12 mouse cellular contexts compared by ENCODE assay signal in the genomic region with DNA sequence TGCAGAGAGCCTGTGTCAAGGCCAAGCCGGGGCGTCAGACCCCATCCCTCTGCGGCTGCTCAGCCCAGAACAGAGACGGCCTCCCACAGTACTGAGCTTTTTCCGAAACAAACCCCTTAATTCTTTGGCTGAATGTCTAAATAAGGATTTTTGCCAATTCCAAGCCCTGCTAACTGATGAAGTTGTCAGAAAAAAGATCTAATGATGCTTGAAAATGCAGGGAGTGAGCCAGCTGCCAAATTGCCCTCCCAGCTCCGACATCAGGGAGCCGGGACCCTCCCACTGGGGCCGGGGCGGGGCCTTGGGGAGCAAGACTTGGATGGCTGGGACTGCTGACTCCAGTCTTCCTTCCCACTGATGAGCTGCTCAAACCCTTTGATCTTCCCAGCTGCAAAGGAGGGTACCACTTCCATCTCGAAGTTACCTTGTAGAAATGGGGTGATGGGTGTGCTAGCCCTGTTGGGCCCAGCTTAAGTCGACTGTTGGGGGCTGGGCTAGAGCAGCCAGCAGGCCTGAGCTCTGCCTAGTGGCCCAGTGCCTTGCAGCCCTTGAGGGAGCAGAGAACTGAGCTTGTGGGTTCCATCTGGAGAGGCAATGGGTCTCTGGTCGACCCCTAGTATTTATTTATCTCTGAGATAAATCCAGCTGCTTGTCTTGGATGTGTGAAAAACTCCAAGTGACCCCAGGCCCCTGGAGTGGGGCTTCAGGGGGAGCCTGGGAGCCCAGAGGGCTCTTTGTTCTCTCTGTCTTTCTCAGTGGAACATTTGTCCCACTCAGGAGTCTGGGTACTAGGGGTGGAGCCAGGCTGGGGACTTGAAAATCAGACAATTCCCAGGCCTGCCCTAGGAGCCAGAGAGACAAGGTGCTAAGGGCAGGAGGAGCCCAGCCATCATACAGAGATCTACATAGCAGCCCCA. TPM values are rescaled to one million over a fixed set of nuclear protein-coding genes. Genes with fewer than 3 reads are reported as not detected.
DNase-seq lines count a peak whose midpoint lies in the region; ATAC-seq lines count a peak whose summit lies in the region.
"Had no signal": no experiment of that assay in that cellular context is flagged by ENCODE, and none has a peak within 500 bp of the region (broad histone marks: within the 10 kb centered on the region; RNA-seq: fewer than 3 reads in every experiment).

No protein-coding gene starts in this region.

- peak; percentile 39 for DNase-seq in heart, postnatal 4 days
- DNase-seq in heart, postnatal 25 days (ENCODE audit: low spot score): no peak
- peak; percentile 13 for DNase-seq in R1 (ENCODE audit: low read depth, low spot score)
- peak; percentile 49 for DNase-seq in embryonic facial prominence, embryonic 14.5 days (ENCODE audit: low spot score)
- DNase-seq in thymus, postnatal 0 days (ENCODE audit: low spot score): no peak

- no peak for ATAC-seq in embryonic facial prominence, embryonic 14.5 days (ENCODE audit: low read depth)
- ATAC-seq in limb, embryonic 12.5 days (ENCODE audit: insufficient number of reproducible peaks, insufficient read depth, low FRiP score, low TSS enrichment, low read depth): no peak
- no peak for ATAC-seq in megakaryocyte progenitor cell, adult 5-6 weeks (replicated peaks; ENCODE audit: poor library complexity)
- no peak; the same call in 1 of the 2 replicates for ATAC-seq in midbrain, embryonic 16.5 days

- H3K4me1 ChIP-seq in embryonic facial prominence, embryonic 14.5 days (ENCODE audit: control insufficient read depth, insufficient read depth, low read length): no peaks in the 10 kb centered on the region
- H3K4me1 ChIP-seq in limb, embryonic 12.5 days (replicated peaks): peaks cover 7% of the 10 kb centered on the region; the same call in 1 of the 2 replicates
- no peaks in the 10 kb centered on the region for H3K4me1 ChIP-seq in midbrain, embryonic 16.5 days (ENCODE audit: control insufficient read depth, insufficient read depth, low read length)

- intact Hi-C loops in heart, postnatal 25 days (cut with DNase I): no loop called here

- no peaks in the 10 kb centered on the region for H3K9me3 ChIP-seq in embryonic facial prominence, embryonic 14.5 days (ENCODE audit: control insufficient read depth, low read length)
- no peaks in the 10 kb centered on the region for H3K9me3 ChIP-seq in limb, embryonic 12.5 days
- no peaks in the 10 kb centered on the region for H3K9me3 ChIP-seq in midbrain, embryonic 16.5 days (replicated peaks; ENCODE audit: control insufficient read depth, low read length, poor library complexity, severe bottlenecking)
- H3K9me3 ChIP-seq: embryonic facial prominence, embryonic 12.5 days; G1E had no signal

- no peaks in the 10 kb centered on the region for H3K36me3 ChIP-seq in embryonic facial prominence, embryonic 14.5 days (ENCODE audit: control insufficient read depth, insufficient read depth, low read length)
- H3K36me3 ChIP-seq in limb, embryonic 12.5 days: no peaks in the 10 kb centered on the region
- no peaks in the 10 kb centered on the region for H3K36me3 ChIP-seq in midbrain, embryonic 16.5 days (ENCODE audit: control insufficient read depth, insufficient read depth, low read length)
- H3K36me3 ChIP-seq: embryonic facial prominence, embryonic 12.5 days; G1E had no signal

- H3K4me3 ChIP-seq in embryonic facial prominence, embryonic 14.5 days (ENCODE audit: low read depth, low read length): no peak overlapping the region
- no peak overlapping the region for H3K4me3 ChIP-seq in limb, embryonic 12.5 days (replicated peaks)
- H3K4me3 ChIP-seq in midbrain, embryonic 16.5 days (ENCODE audit: low read depth, low read length): no peak overlapping the region
- H3K4me3 ChIP-seq: embryonic facial prominence, embryonic 12.5 days had no signal

- no peaks in the 10 kb centered on the region for H3K27me3 ChIP-seq in embryonic facial prominence, embryonic 14.5 days (replicated peaks; ENCODE audit: control insufficient read depth, insufficient read depth, low read length)
- peaks cover 9% of the 10 kb centered on the region for H3K27me3 ChIP-seq in limb, embryonic 12.5 days
- H3K27me3 ChIP-seq in midbrain, embryonic 16.5 days (ENCODE audit: control insufficient read depth, insufficient read depth, low read depth, low read length): no peaks in the 10 kb centered on the region

- WGBS in embryonic facial prominence, embryonic 14.5 days: 19% methylated on average over 12 of the region's 12 CpGs
- 19% methylated on average over 12 of the region's 12 CpGs for WGBS in limb, embryonic 12.5 days
- 34% methylated on average over 12 of the region's 12 CpGs for WGBS in midbrain, embryonic 16.5 days

- H3K9ac ChIP-seq in embryonic facial prominence, embryonic 14.5 days (ENCODE audit: low read depth, low read length): no peak overlapping the region
- no peak overlapping the region for H3K9ac ChIP-seq in limb, embryonic 12.5 days (replicated peaks)
- no peak overlapping the region for H3K9ac ChIP-seq in midbrain, embryonic 16.5 days (ENCODE audit: low read depth, low read length)
- H3K9ac ChIP-seq: embryonic facial prominence, embryonic 12.5 days had no signal

- no peak overlapping the region for H3K27ac ChIP-seq in embryonic facial prominence, embryonic 14.5 days (replicated peaks; ENCODE audit: low read depth, low read length)
- H3K27ac ChIP-seq in limb, embryonic 12.5 days: 0 out of 2 replicates have a peak overlapping the region, but pooled peaks have one; percentile 17
- no peak overlapping the region for H3K27ac ChIP-seq in midbrain, embryonic 16.5 days (ENCODE audit: low read length)
- H3K27ac ChIP-seq: embryonic facial prominence, embryonic 12.5 days had no signal

- H3K4me2 ChIP-seq in embryonic facial prominence, embryonic 14.5 days (ENCODE audit: low read depth, low read length): no peak overlapping the region
- H3K4me2 ChIP-seq in limb, embryonic 12.5 days: no peak overlapping the region
- no peak overlapping the region for H3K4me2 ChIP-seq in midbrain, embryonic 16.5 days (ENCODE audit: low read length)
- H3K4me2 ChIP-seq: embryonic facial prominence, embryonic 12.5 days had no signal

RNA-seq across cellular contexts. Expression of a gene that starts 19.5 kb away (rescaled TPM):
- not detected for total RNA-seq in heart, postnatal 4 days (2021)
- total RNA-seq in heart, postnatal 25 days (2021): not detected
- polyA plus RNA-seq in embryonic facial prominence, embryonic 14.5 days (2014; fragmentation: Nextera tagmentation; extraction: Ambion mirVana): not detected in 2 replicates
- polyA plus RNA-seq in limb, embryonic 12.5 days (2016; fragmentation: Nextera tagmentation; extraction: Ambion mirVana): not detected in 2 replicates
- polyA plus RNA-seq in thymus, postnatal 0 days (2015; fragmentation: Nextera tagmentation; extraction: Ambion mirVana): not detected in 2 replicates
- not detected in 2 replicates for total RNA-seq in megakaryocyte progenitor cell, adult 5-6 weeks (2015)
- not detected in 2 replicates for total RNA-seq in megakaryocyte progenitor cell, adult 5-6 weeks (2017)
- not detected in 2 replicates for polyA plus RNA-seq in midbrain, embryonic 16.5 days (2015; fragmentation: Nextera tagmentation; extraction: Ambion mirVana)
- total RNA-seq: G1E; left cerebral cortex, adult 18-20 months; neutrophil, adult 5-6 weeks had no signal
- polyA plus RNA-seq: embryonic facial prominence, embryonic 12.5 days; G1E had no signal

Comparison
In these comparisons a context has a peak if more than half of its experiments do, and no peak if none do; other contexts are left out.
1. DNase-seq: peak in heart, postnatal 4 days (single experiment), R1 (single experiment) and embryonic facial prominence, embryonic 14.5 days (single experiment); none in heart, postnatal 25 days (single experiment) and thymus, postnatal 0 days (single experiment).